Mouse (Mus musculus) CH12.LX (cell line): Measurements from ENCODE around the gene Rpl11. TPM values are rescaled to one million over a fixed set of nuclear protein-coding genes. Genes with fewer than 3 reads are reported as not detected.
A peak's percentile ranks its signal among the peaks of the same experiment; 100 is the strongest.
"Not testable (repeated sequence)": the region's sequence is repeated elsewhere in the genome, so short reads cannot be mapped to it uniquely, and the experiment has no call there.

Experiments
- DNase-seq: peaks from one replicate; pipeline ENCODE4 v3.0.0-alpha.2; 2013; ENCODE audit errors: extremely low read depth
- H3K27ac ChIP-seq: 2 replicates; pipeline ENCODE4 v1.5.1; 2012; ENCODE audit warnings: low read depth, mild to moderate bottlenecking, control low read depth, moderate library complexity; ENCODE audit not compliant: insufficient read depth
- H3K27me3 ChIP-seq: replicated peaks from 2 replicates; pipeline ENCODE3; 2012; ENCODE audit warnings: inconsistent platforms
- H3K36me3 ChIP-seq, 2 experiments: replicated peaks in 1 of 2; 2 replicates each; pipeline versions ENCODE3 to v1.6.1; 2012; ENCODE audit warnings: inconsistent platforms in 1 of 2, low read length in 1 of 2, mild to moderate bottlenecking in 1 of 2, mixed read lengths in 1 of 2, moderate library complexity in 1 of 2; ENCODE audit not compliant: control insufficient read depth in 1 of 2, insufficient read depth in 1 of 2
- H3K4me1 ChIP-seq, 2 experiments: 2 replicates each; pipeline ENCODE4 v1.6.1; 2012; ENCODE audit warnings: inconsistent platforms in 1 of 2, moderate library complexity in 1 of 2; ENCODE audit not compliant: insufficient read depth in 2 of 2, control insufficient read depth in 1 of 2
- H3K4me2 ChIP-seq: 2 replicates; pipeline ENCODE4 v1.6.1; 2012; ENCODE audit warnings: low read depth, mild to moderate bottlenecking, control low read depth; ENCODE audit not compliant: poor library complexity, insufficient read depth, severe bottlenecking
- H3K4me3 ChIP-seq, 3 experiments: fragments of 150-350 bp in 1 of 3; sonication (generic) in 1 of 3; replicated peaks in 1 of 3; 2 replicates each; pipeline versions ENCODE3 to v1.5.1; 2011 to 2012; ENCODE audit warnings: low read depth in 2 of 3, low read length in 2 of 3, mild to moderate bottlenecking in 2 of 3, moderate library complexity in 2 of 3, control low read depth in 1 of 3, improper control_type of control experiment in 1 of 3, inconsistent platforms in 1 of 3, mixed read lengths in 1 of 3; ENCODE audit not compliant: poor library complexity in 1 of 3
- H3K79me2 ChIP-seq: replicated peaks from 2 replicates; pipeline ENCODE4 v1.6.1; 2012; ENCODE audit warnings: mild to moderate bottlenecking, moderate library complexity; ENCODE audit not compliant: control insufficient read depth, poor library complexity, insufficient read depth, severe bottlenecking; ENCODE audit errors: extremely low read depth
- H3K9ac ChIP-seq: 2 replicates; pipeline ENCODE4 v1.6.1; 2012; ENCODE audit warnings: low read depth, mild to moderate bottlenecking, control low read depth, moderate library complexity; ENCODE audit not compliant: insufficient read depth
- H3K9me3 ChIP-seq: replicated peaks from 2 replicates; pipeline ENCODE3; 2012; ENCODE audit warnings: low read length, inconsistent platforms, mixed read lengths
- CHD1 ChIP-seq: IDR thresholded peaks from 2 replicates; pipeline ENCODE4 v1.6.1; 2012; ENCODE audit warnings: low read depth, low read length, improper control_type of control experiment, inconsistent platforms
- CHD2 ChIP-seq: IDR thresholded peaks from 2 replicates; pipeline ENCODE4 v1.6.1; 2011; ENCODE audit warnings: low read length, improper control_type of control experiment
- CTCF ChIP-seq, 2 experiments: IDR thresholded peaks in 1 of 2; conservative IDR thresholded peaks in 1 of 2; 2 replicates each; pipeline ENCODE4 v1.5.1; 2011 to 2012; ENCODE audit warnings: low read depth in 2 of 2, low read length in 2 of 2, improper control_type of control experiment in 1 of 2, inconsistent platforms in 1 of 2, mild to moderate bottlenecking in 1 of 2, moderate library complexity in 1 of 2
- ELF1 ChIP-seq: IDR thresholded peaks from 2 replicates; pipeline ENCODE4 v1.6.1; 2014; ENCODE audit warnings: low read depth, mild to moderate bottlenecking, inconsistent platforms, low read length, improper control_type of control experiment
- ETS1 ChIP-seq: conservative IDR thresholded peaks from 2 replicates; pipeline ENCODE4 v1.6.1; 2012; ENCODE audit warnings: low read depth, mild to moderate bottlenecking, inconsistent platforms, low read length, improper control_type of control experiment, moderate library complexity
- GABPA ChIP-seq: IDR thresholded peaks from 2 replicates; pipeline ENCODE4 v1.6.1; 2012; ENCODE audit warnings: low read depth, low read length, improper control_type of control experiment, inconsistent platforms; ENCODE audit not compliant: insufficient replicate concordance
- HCFC1 ChIP-seq: IDR thresholded peaks from 2 replicates; pipeline ENCODE4 v1.6.1; 2012; ENCODE audit warnings: low read depth, mild to moderate bottlenecking, inconsistent platforms, low read length, improper control_type of control experiment
- JUN ChIP-seq: IDR thresholded peaks from 2 replicates; pipeline ENCODE4 v1.6.1; 2011; ENCODE audit warnings: low read depth, mild to moderate bottlenecking, low read length, improper control_type of control experiment, moderate library complexity; ENCODE audit not compliant: insufficient read depth
- JUND ChIP-seq: conservative IDR thresholded peaks from 2 replicates; pipeline ENCODE4 v1.6.1; 2011; ENCODE audit warnings: low read depth, low read length, improper control_type of control experiment
- KAT2A ChIP-seq: IDR thresholded peaks from 2 replicates; pipeline ENCODE4 v1.6.1; 2012; ENCODE audit warnings: low read length, improper control_type of control experiment, inconsistent platforms; ENCODE audit not compliant: insufficient replicate concordance
- MAFK ChIP-seq: IDR thresholded peaks from 2 replicates; pipeline ENCODE4 v1.6.1; 2011; ENCODE audit warnings: low read length, improper control_type of control experiment; ENCODE audit not compliant: insufficient replicate concordance
- MAX ChIP-seq: IDR thresholded peaks from 2 replicates; pipeline ENCODE4 v1.6.1; 2011; ENCODE audit warnings: low read length, improper control_type of control experiment
- MEF2A ChIP-seq: IDR thresholded peaks from 2 replicates; pipeline ENCODE4 v1.6.1; 2014; ENCODE audit warnings: low read depth, mild to moderate bottlenecking, inconsistent platforms, low read length, improper control_type of control experiment, borderline replicate concordance
- MXI1 ChIP-seq: IDR thresholded peaks from 2 replicates; pipeline ENCODE4 v1.6.1; 2011; ENCODE audit warnings: mild to moderate bottlenecking, low read depth, low read length, improper control_type of control experiment
- MYC ChIP-seq: IDR thresholded peaks from 2 replicates; pipeline ENCODE4 v1.6.1; 2011; ENCODE audit warnings: low read depth, mild to moderate bottlenecking, improper control_type of control experiment, low read length
- NELFE ChIP-seq: IDR thresholded peaks from 2 replicates; pipeline ENCODE4 v1.6.1; 2011; ENCODE audit warnings: low read depth, low read length, improper control_type of control experiment
- NRF1 ChIP-seq: IDR thresholded peaks from 2 replicates; pipeline ENCODE4 v1.6.1; 2014; ENCODE audit warnings: low read depth, mild to moderate bottlenecking, inconsistent platforms, low read length, improper control_type of control experiment, moderate library complexity
- PAX5 ChIP-seq: IDR thresholded peaks from 2 replicates; pipeline ENCODE4 v1.6.1; 2012; ENCODE audit warnings: low read length, inconsistent platforms, mixed read lengths
- POLR2A ChIP-seq: IDR thresholded peaks from 2 replicates; pipeline ENCODE4 v1.6.1; 2011; ENCODE audit warnings: low read depth, mild to moderate bottlenecking, improper control_type of control experiment, low read length
- POLR2AphosphoS2 ChIP-seq: IDR thresholded peaks from 2 replicates; pipeline ENCODE4 v1.6.1; 2011; ENCODE audit warnings: low read depth, low read length, improper control_type of control experiment
- RAD21 ChIP-seq: IDR thresholded peaks from 2 replicates; pipeline ENCODE4 v1.6.1; 2011; ENCODE audit warnings: low read depth, mild to moderate bottlenecking, low read length, improper control_type of control experiment, moderate library complexity
- RCOR1 ChIP-seq: conservative IDR thresholded peaks from 2 replicates; pipeline ENCODE4 v1.6.1; 2012; ENCODE audit warnings: low read depth, mild to moderate bottlenecking, inconsistent platforms, low read length, improper control_type of control experiment
- SIN3A ChIP-seq: IDR thresholded peaks from 2 replicates; pipeline ENCODE4 v1.6.1; 2012; ENCODE audit warnings: low read length, improper control_type of control experiment, inconsistent platforms
- SMC3 ChIP-seq: IDR thresholded peaks from 2 replicates; pipeline ENCODE4 v1.6.1; 2011; ENCODE audit warnings: low read depth, low read length, improper control_type of control experiment
- TBP ChIP-seq: conservative IDR thresholded peaks from 2 replicates; pipeline ENCODE4 v1.6.1; 2011; ENCODE audit warnings: low read depth, low read length, improper control_type of control experiment
- TCF12 ChIP-seq: IDR thresholded peaks from 2 replicates; pipeline ENCODE4 v1.6.1; 2014; ENCODE audit warnings: low read depth, mild to moderate bottlenecking, inconsistent platforms, low read length, improper control_type of control experiment
- USF1 ChIP-seq: IDR thresholded peaks from 2 replicates; pipeline ENCODE4 v1.6.1; 2014; ENCODE audit warnings: low read depth, mild to moderate bottlenecking, inconsistent platforms, low read length, improper control_type of control experiment
- USF2 ChIP-seq: conservative IDR thresholded peaks from 2 replicates; pipeline ENCODE4 v1.6.1; 2011; ENCODE audit warnings: low read depth, low read length, improper control_type of control experiment
- ZC3H11A ChIP-seq: IDR thresholded peaks from 2 replicates; pipeline ENCODE4 v1.6.1; 2012; ENCODE audit warnings: low read depth, mild to moderate bottlenecking, inconsistent platforms, low read length, improper control_type of control experiment
- ZKSCAN1 ChIP-seq: IDR thresholded peaks from 2 replicates; pipeline ENCODE4 v1.6.1; 2012; ENCODE audit warnings: low read depth, inconsistent platforms, low read length, improper control_type of control experiment, borderline replicate concordance
- ZMIZ1 ChIP-seq: IDR thresholded peaks from 2 replicates; pipeline ENCODE4 v1.6.1; 2012; ENCODE audit warnings: low read depth, mild to moderate bottlenecking, inconsistent platforms, low read length, improper control_type of control experiment
- ZNF384 ChIP-seq: IDR thresholded peaks from 2 replicates; pipeline ENCODE4 v1.6.1; 2012; ENCODE audit warnings: low read depth, low read length, improper control_type of control experiment, inconsistent platforms
- dilution Hi-C: fragments of 300-500 bp; cut with MboI; formaldehyde crosslinking; loops from 2 replicates; pipeline ENCODE4 v1.14.3; 2020; ENCODE audit warnings: low sequenced_read_pairs; ENCODE audit not compliant: extremely low pct_unique_long_range_greater_than_20kb, extremely low pct_ligation_motif_present
- in situ Hi-C: fragments of 300-500 bp; cut with MboI; formaldehyde crosslinking; loops from 3 replicates; pipeline ENCODE4 v1.14.3; 2019; ENCODE audit warnings: low sequenced_read_pairs, low pct_ligation_motif_present, low pct_unique_long_range_greater_than_20kb, mixed read lengths
- polyA plus RNA-seq: library from polyadenylated mRNA; unstranded; fragments of >175 nt; gene quantifications from 2 replicates; pipeline ENCODE4 v1.2.1, GENCODE M21; 2012; ENCODE audit warnings: low read depth; ENCODE audit not compliant: insufficient read length
- total RNA-seq, 2 experiments: library from RNA; depleted of rRNA; stranded (reverse); fragments of 300-350 nt in 1 of 2; fragments of >200 nt in 1 of 2; gene quantifications; 2 replicates each; pipeline ENCODE4 v1.2.3; 2012 to 2014

Gene Rpl11
- total and polyA plus RNA-seq, 3 experiments, result 1,170 to 2,513 (median 1,661) TPM

GRCm38 (mm10) chr4:136101753-136102152 is 48.5 kb upstream of the Rpl11 start:
- H3K4me2 ChIP-seq, H3K36me3 ChIP-seq, in situ Hi-C loops, H3K27ac ChIP-seq, H3K9ac ChIP-seq, DNase-seq, H3K4me3 ChIP-seq, H3K9me3 ChIP-seq, dilution Hi-C loops, H3K79me2 ChIP-seq: not testable (repeated sequence)
- Histone ChIP-seq H3K27me3 (peaks cover 19% of the 10 kb centered on the region), H3K4me1 (peaks cover 11 to 41% of the 10 kb centered on the region in 2 experiments)
- TF ChIP-seq TBP, result peak; percentile 66; the same call in 1 of the 2 replicates

DNA sequence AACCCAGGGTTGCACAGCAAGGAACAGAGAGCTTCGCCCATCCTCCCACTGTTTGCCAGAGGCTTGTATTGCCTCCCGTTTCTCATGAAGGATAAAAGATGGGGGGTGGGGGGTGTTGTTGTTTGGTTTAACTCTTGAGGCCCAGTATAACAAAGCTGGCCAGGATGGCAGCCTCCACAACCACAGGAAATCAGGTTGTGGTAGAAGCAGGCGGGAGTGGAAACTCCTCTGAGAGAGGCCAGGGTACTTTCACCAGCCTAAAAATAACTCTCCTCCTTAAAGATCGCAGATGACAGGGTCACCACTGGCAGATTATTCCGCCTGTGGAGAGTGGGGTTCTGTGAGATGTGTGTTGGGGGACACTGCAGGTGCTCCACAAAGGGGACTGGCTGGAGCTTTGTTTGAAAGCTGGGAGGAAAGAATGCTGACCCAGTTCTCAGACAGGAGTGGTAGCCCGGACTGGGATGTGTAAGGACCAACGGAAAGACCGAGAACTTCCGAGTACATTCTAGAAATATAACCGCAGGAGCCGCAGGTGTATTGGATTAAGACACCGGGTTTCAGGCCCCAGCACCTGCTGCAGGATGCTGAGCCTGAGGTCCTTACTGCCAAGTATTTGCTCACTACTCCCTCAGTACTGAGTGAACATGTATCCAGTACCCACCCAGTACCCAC is 47.3 kb upstream of the Rpl11 start:
- Histone ChIP-seq H3K4me1 (peaks cover 11 to 43% of the 10 kb centered on the region in 2 experiments), H3K4me3 (no peak overlapping the region), H3K36me3 (no peaks in the 10 kb centered on the region), H3K4me2 (peak overlapping the region; percentile 17), H3K27ac (no peak overlapping the region), H3K79me2 (no peaks in the 10 kb centered on the region), H3K27me3 (peaks cover 23% of the 10 kb centered on the region), H3K9me3 (no peaks in the 10 kb centered on the region), H3K9ac (no peak overlapping the region)
- in situ Hi-C loops, result no loop called here
- DNase-seq, result peak; percentile 69
- dilution Hi-C loops, result no loop called here
- peak; percentile 77; the same call in 1 of the 2 replicates for TF ChIP-seq TCF12
- no peak for TF ChIP-seq GABPA
- TF ChIP-seq CHD2, result peak; percentile 77
- TF ChIP-seq ZC3H11A, result no peak
- TF ChIP-seq RCOR1, result no peak; the same call in 1 of the 2 replicates
- no peak for TF ChIP-seq ZMIZ1
- no peak for TF ChIP-seq MYC
- no peak for TF ChIP-seq POLR2AphosphoS2
- no peak for TF ChIP-seq TBP
- TF ChIP-seq SMC3, result 0 out of 2 replicates have a peak, but pooled peaks have one; percentile 1
- TF ChIP-seq ZNF384, result 0 out of 2 replicates have a peak, but pooled peaks have one; percentile 6
- TF ChIP-seq RAD21, result no peak; the same call in 1 of the 2 replicates
- TF ChIP-seq CHD1, result no peak
- TF ChIP-seq MAFK, result peak; percentile 72
- no peak for TF ChIP-seq SIN3A
- 0 out of 2 replicates have a peak, but pooled peaks have one; percentile 25 for TF ChIP-seq MAX
- TF ChIP-seq ETS1, result peak; percentile 66; the same call in 1 of the 2 replicates
- TF ChIP-seq KAT2A, result no peak
- no peak for TF ChIP-seq POLR2A
- no peak for TF ChIP-seq PAX5
- no peak for TF ChIP-seq CTCF (conservative IDR thresholded peaks at IDR 0.05 in 1 of 2, IDR thresholded peaks at IDR 0.05 in 1 of 2; ENCODE audit: low read depth in 2 of 2, low read length in 2 of 2)
- TF ChIP-seq ZKSCAN1, result no peak
- no peak for TF ChIP-seq JUND
- TF ChIP-seq USF1, result no peak
- no peak for TF ChIP-seq NELFE
- TF ChIP-seq HCFC1, result no peak
- TF ChIP-seq MXI1, result no peak
- peak; percentile 97 for TF ChIP-seq MEF2A
- no peak for TF ChIP-seq USF2
- no peak for TF ChIP-seq JUN
- peak; percentile 33; the same call in 1 of the 2 replicates for TF ChIP-seq ELF1
- no peak for TF ChIP-seq NRF1
